Mouse (Mus musculus) G1E (cell line): ENCODE data around the gene Tshb. TPM values are rescaled to one million over a fixed set of nuclear protein-coding genes. Genes with fewer than 3 reads are reported as not detected.

ENCODE experiments used
- ATAC-seq: 2 replicates; pipeline ENCODE4 v1.8.0; 2016; ENCODE audit warnings: mild to moderate bottlenecking; ENCODE audit not compliant: insufficient number of reproducible peaks, poor library complexity, low FRiP score, severe bottlenecking; ENCODE audit errors: extremely low read depth
- DNase-seq: peaks from one replicate; pipeline ENCODE4 v3.0.0; 2012; ENCODE audit warnings: low spot score
- H3K27me3 ChIP-seq: 2 replicates; pipeline ENCODE4 v1.6.1; 2012; ENCODE audit warnings: mild to moderate bottlenecking, low read length, inconsistent platforms; ENCODE audit not compliant: insufficient read depth
- H3K36me3 ChIP-seq: replicated peaks from 2 replicates; pipeline ENCODE3; 2012; ENCODE audit warnings: mild to moderate bottlenecking, inconsistent platforms
- H3K4me1 ChIP-seq: 2 replicates; pipeline ENCODE4 v1.6.1; 2012; ENCODE audit warnings: low read depth, low read length, inconsistent platforms, mixed read lengths; ENCODE audit not compliant: insufficient read depth
- H3K4me3 ChIP-seq: 2 replicates; pipeline ENCODE4 v1.5.1; 2012; ENCODE audit warnings: low read depth, mild to moderate bottlenecking, inconsistent platforms, low read length, moderate library complexity, mixed read lengths
- H3K9me3 ChIP-seq: replicated peaks from 2 replicates; pipeline ENCODE4 v1.6.1; 2012; ENCODE audit warnings: inconsistent platforms
- CTCF ChIP-seq: IDR thresholded peaks from 2 replicates; pipeline ENCODE4 v1.5.1; 2012; ENCODE audit warnings: low read depth, low read length, inconsistent platforms, mixed read lengths
- GATA1 ChIP-seq: IDR thresholded peaks from 2 replicates; pipeline ENCODE4 v1.6.1; 2012; ENCODE audit warnings: borderline replicate concordance, low read length, inconsistent platforms, mixed read lengths
- GATA2 ChIP-seq: IDR thresholded peaks from 2 replicates; pipeline ENCODE4 v1.6.1; 2012; ENCODE audit warnings: low read depth, low read length, inconsistent platforms, borderline replicate concordance
- POLR2AphosphoS5 ChIP-seq: IDR thresholded peaks from 2 replicates; pipeline ENCODE4 v1.6.1; 2012; ENCODE audit warnings: low read depth, low read length, inconsistent platforms; ENCODE audit not compliant: insufficient replicate concordance
- TAL1 ChIP-seq: conservative IDR thresholded peaks from 2 replicates; pipeline ENCODE4 v1.6.1; 2012; ENCODE audit warnings: low read depth, low read length, inconsistent platforms, mixed read lengths
- polyA plus RNA-seq: library from polyadenylated mRNA; stranded (reverse); fragments of >175 nt; gene quantifications from 2 replicates; pipeline ENCODE4 v1.2.3, GENCODE M21; 2012
- total RNA-seq, 2 experiments: library from RNA; stranded (forward) in 1 of 2; stranded (reverse) in 1 of 2; fragments of 200-1000 nt in 1 of 2; fragments of >200 nt in 1 of 2; fragmentation: Nextera tagmentation in 1 of 2; gene quantifications; 2 replicates each; pipeline ENCODE4 v1.2.3; 2014 to 2017

Gene Tshb
- total and polyA plus RNA-seq, 3 experiments = 0.11 TPM; not detected in 2

- Histone ChIP-seq H3K9me3 (no peaks in the 10 kb centered on the region), H3K27me3 (no peaks in the 10 kb centered on the region), H3K36me3 (no peaks in the 10 kb centered on the region), H3K4me1 (no peaks in the 10 kb centered on the region), H3K4me3 (no peak within 1 kb of the TSS)
- DNase-seq (no peak), ATAC-seq (no peak)
- TF ChIP-seq CTCF = no peak
Observed at GRCm38 (mm10) chr3:102734313-102735030, 48.0 kb downstream of the Tshb start, which contains the start of gene Tspan2. Gene Tspan2 (plus strand): TSS chr3:102734529.

- Histone ChIP-seq H3K27me3 (no peaks in the 10 kb centered on the region), H3K4me3 (no peak overlapping the region), H3K9me3 (no peaks in the 10 kb centered on the region), H3K36me3 (no peaks in the 10 kb centered on the region), H3K4me1 (no peaks in the 10 kb centered on the region)
- DNase-seq (no peak), ATAC-seq (no peak)
- TF ChIP-seq CTCF (no peak), TAL1 (no peak), POLR2AphosphoS5 (no peak), GATA2 (no peak), GATA1 (no peak)
Observed at GRCm38 (mm10) chr3:102733936-102734312, 48.6 kb downstream of the Tshb start.

- H3K9me3 ChIP-seq = no peaks in the 10 kb centered on the region
- no peak for ATAC-seq
- H3K27me3 ChIP-seq = no peaks in the 10 kb centered on the region
- no peak overlapping the region for H3K4me3 ChIP-seq
- no peaks in the 10 kb centered on the region for H3K36me3 ChIP-seq
- TF ChIP-seq GATA1 = no peak
- TF ChIP-seq TAL1 = no peak
- TF ChIP-seq CTCF = no peak
- TF ChIP-seq GATA2 = no peak
- TF ChIP-seq POLR2AphosphoS5 = no peak
- no peak for DNase-seq
- no peaks in the 10 kb centered on the region for H3K4me1 ChIP-seq
Observed at GRCm38 (mm10) chr3:102733050-102733449, 49.5 kb downstream of the Tshb start.

- no peak for ATAC-seq
- TF ChIP-seq GATA2 (no peak), TAL1 (no peak), GATA1 (no peak)
Observed at GRCm38 (mm10) chr3:102732619-102733018, 49.9 kb downstream of the Tshb start.

GRCm38 (mm10) chr3:102731112-102731511, 51.4 kb downstream of the Tshb start:
- TF ChIP-seq POLR2AphosphoS5 (no peak), TAL1 (no peak), GATA1 (no peak), CTCF (no peak), GATA2 (no peak)
- Histone ChIP-seq H3K36me3 (no peaks in the 10 kb centered on the region), H3K9me3 (no peaks in the 10 kb centered on the region), H3K4me3 (no peak overlapping the region), H3K27me3 (no peaks in the 10 kb centered on the region), H3K4me1 (no peaks in the 10 kb centered on the region)
- no peak for DNase-seq
- no peak for ATAC-seq

More at GRCm38 (mm10) chr3:102732619-102733018, 49.9 kb downstream of the Tshb start:
- H3K4me1 ChIP-seq = no peaks in the 10 kb centered on the region
- DNase-seq = no peak
- H3K9me3 ChIP-seq = no peaks in the 10 kb centered on the region
- H3K27me3 ChIP-seq = no peaks in the 10 kb centered on the region
- no peaks in the 10 kb centered on the region for H3K36me3 ChIP-seq
- H3K4me3 ChIP-seq = no peak overlapping the region

- TF ChIP-seq CTCF (no peak), GATA1 (no peak), POLR2AphosphoS5 (no peak), GATA2 (no peak)
- H3K4me3 ChIP-seq = no peak overlapping the region
- H3K4me1 ChIP-seq = no peaks in the 10 kb centered on the region
- H3K27me3 ChIP-seq = no peaks in the 10 kb centered on the region
- H3K36me3 ChIP-seq = no peaks in the 10 kb centered on the region
- ATAC-seq (no peak), DNase-seq (no peak)
- H3K9me3 ChIP-seq = no peaks in the 10 kb centered on the region
Observed at GRCm38 (mm10) chr3:102729416-102729815, 53.1 kb downstream of the Tshb start.

Other genes with a start within 250 kb of the Tshb start
- gene Tspan2, start 48.2 kb downstream of the Tshb start, total RNA-seq (2014; fragmentation: Nextera tagmentation) = not detected in 2 replicates
- gene Tspan2, start 48.2 kb downstream of the Tshb start, total RNA-seq (2017) = 0.11 and 0.12 TPM in 2 replicates
- gene Tspan2, start 48.2 kb downstream of the Tshb start, polyA plus RNA-seq = not detected in 2 replicates
- not detected in 2 replicates for gene Sycp1, start 153.4 kb upstream of the Tshb start, total RNA-seq (2014; fragmentation: Nextera tagmentation)
- gene Sycp1, start 153.4 kb upstream of the Tshb start, total RNA-seq (2017) = 0.06 and 0.22 TPM in 2 replicates
- not detected in 2 replicates for gene Sycp1, start 153.4 kb upstream of the Tshb start, polyA plus RNA-seq
- gene Nr1h5, start 181.4 kb upstream of the Tshb start, total RNA-seq (2014; fragmentation: Nextera tagmentation) = not detected in 2 replicates
- not detected in 2 replicates for gene Nr1h5, start 181.4 kb upstream of the Tshb start, total RNA-seq (2017)
- gene Nr1h5, start 181.4 kb upstream of the Tshb start, polyA plus RNA-seq = not detected in 2 replicates
- 32.0 and 43.6 TPM in 2 replicates for gene Sike1, start 213.0 kb upstream of the Tshb start, total RNA-seq (2014; fragmentation: Nextera tagmentation)
- 36.4 and 39.8 TPM in 2 replicates for gene Sike1, start 213.0 kb upstream of the Tshb start, total RNA-seq (2017)
- 2.7 and 3.8 TPM in 2 replicates for gene Sike1, start 213.0 kb upstream of the Tshb start, polyA plus RNA-seq
- gene Csde1, start 237.7 kb upstream of the Tshb start, total RNA-seq (2014; fragmentation: Nextera tagmentation) = 459 and 468 TPM in 2 replicates
- gene Csde1, start 237.7 kb upstream of the Tshb start, total RNA-seq (2017) = 384 and 537 TPM in 2 replicates
- 8.5 and 12.6 TPM in 2 replicates for gene Csde1, start 237.7 kb upstream of the Tshb start, polyA plus RNA-seq